11 mouse cellular contexts compared by ENCODE assay signal in genomic region chr3:58511581-58511980, GRCm38 (mm10). TPM values are rescaled to one million over a fixed set of nuclear protein-coding genes. Genes with fewer than 3 reads are reported as not detected.
A peak's percentile ranks its signal among the peaks of the same experiment; 100 is the strongest.
DNase-seq lines count a peak whose midpoint lies in the region; ATAC-seq and TF ChIP-seq lines count a peak whose summit lies in the region.
"Had no signal": no experiment of that assay in that cellular context is flagged by ENCODE, and none has a peak within 500 bp of the region (broad histone marks: within the 10 kb centered on the region; RNA-seq: fewer than 3 reads in every experiment).

No protein-coding gene starts in this region.

- no peak overlapping the region for H3K27ac ChIP-seq in heart, postnatal 0 days (ENCODE audit: low read depth)
- no peak overlapping the region for H3K27ac ChIP-seq in liver, postnatal 0 days (ENCODE audit: low read depth)

- no peaks in the 10 kb centered on the region for H3K9me3 ChIP-seq in heart, postnatal 0 days (replicated peaks; ENCODE audit: control insufficient read depth, low read length)
- no peaks in the 10 kb centered on the region for H3K9me3 ChIP-seq in liver, postnatal 0 days (ENCODE audit: low read length)
- H3K9me3 ChIP-seq: megakaryocyte, embryonic 14.5 days had no signal

- H3K4me3 ChIP-seq in heart, postnatal 0 days (ENCODE audit: low read depth, low read length), result no peak overlapping the region
- no peak overlapping the region for H3K4me3 ChIP-seq in liver, postnatal 0 days (ENCODE audit: low read depth, low read length)
- H3K4me3 ChIP-seq: megakaryocyte, embryonic 14.5 days had no signal

- intact Hi-C loops in heart, postnatal 36 days (cut with DNase I), result loop anchor here (5.0 kb wide), 1 partner anchor 271 kb away; no protein-coding TSS in a partner anchor

- no peaks in the 10 kb centered on the region for H3K27me3 ChIP-seq in heart, postnatal 0 days (ENCODE audit: control insufficient read depth, insufficient read depth, low read length)
- no peaks in the 10 kb centered on the region for H3K27me3 ChIP-seq in liver, postnatal 0 days (ENCODE audit: insufficient read depth, low read length)
- H3K27me3 ChIP-seq: megakaryocyte, embryonic 14.5 days had no signal

- no peaks in the 10 kb centered on the region for H3K4me1 ChIP-seq in heart, postnatal 0 days (ENCODE audit: control insufficient read depth, insufficient read depth)
- no peaks in the 10 kb centered on the region; the same call in 1 of the 2 replicates for H3K4me1 ChIP-seq in liver, postnatal 0 days (ENCODE audit: insufficient read depth)

- no peak for DNase-seq in heart, postnatal 0 days (ENCODE audit: low spot score)
- DNase-seq in heart, postnatal 36 days, result no peak
- peak; percentile 14 for DNase-seq in thymus, postnatal 25 days
- DNase-seq in thymus, adult 18-20 months, result no peak
- DNase-seq in liver, postnatal 0 days, result no peak
- DNase-seq in neural tube, embryonic 10.5 days (ENCODE audit: extremely low spot score, low spot score), result no peak
- DNase-seq in cerebellum, adult 11 months, result no peak
- DNase-seq in frontal cortex, postnatal 25 days (ENCODE audit: low spot score in 2 of 2), result no peak
- DNase-seq: cerebellum, adult 9-10 months; layer of hippocampus, postnatal 36 days had no signal

- no peak for TF ChIP-seq EP300 in heart, postnatal 0 days (IDR thresholded peaks at IDR 0.05; ENCODE audit: low read depth)
- no peak for TF ChIP-seq EP300 in liver, postnatal 0 days (IDR thresholded peaks at IDR 0.05; ENCODE audit: low read depth)

- H3K4me2 ChIP-seq in heart, postnatal 0 days (ENCODE audit: low read depth, low read length), result no peak overlapping the region
- H3K4me2 ChIP-seq in liver, postnatal 0 days (ENCODE audit: low read depth, low read length), result no peak overlapping the region

- H3K36me3 ChIP-seq in heart, postnatal 0 days (replicated peaks; ENCODE audit: control insufficient read depth, insufficient read depth, low read length), result no peaks in the 10 kb centered on the region
- H3K36me3 ChIP-seq in liver, postnatal 0 days (replicated peaks; ENCODE audit: insufficient read depth, low read length), result no peaks in the 10 kb centered on the region

- peak; percentile 48 for TF ChIP-seq CTCF in heart, postnatal 0 days (IDR thresholded peaks at IDR 0.05; ENCODE audit: low read depth)
- TF ChIP-seq CTCF in liver, postnatal 0 days (IDR thresholded peaks at IDR 0.05; ENCODE audit: low read depth), result peak; percentile 67

- H3K9ac ChIP-seq in heart, postnatal 0 days (replicated peaks; ENCODE audit: low read depth, low read length), result no peak overlapping the region
- H3K9ac ChIP-seq in liver, postnatal 0 days (replicated peaks), result no peak overlapping the region

- no peak for ATAC-seq in heart, postnatal 0 days (ENCODE audit: insufficient read depth, low read depth)
- ATAC-seq in liver, postnatal 0 days, result no peak

RNA-seq across cellular contexts. Expression of gene Eif2a, which starts 14.0 kb away (rescaled TPM):
- total RNA-seq in heart, postnatal 0 days (2014; rRNA removed; ENCODE audit: low replicate concordance), result 45.3 and 69.3 TPM in 2 replicates
- 27.6 and 29.1 TPM in 2 replicates for polyA plus RNA-seq in heart, postnatal 0 days (2015; fragmentation: Nextera tagmentation; extraction: Ambion mirVana)
- 10 to 100 TPM; 40.5 to 42.5 TPM for total RNA-seq in heart, postnatal 36 days (2021)
- 20.1 and 20.6 TPM in 2 replicates for polyA plus RNA-seq in liver, postnatal 0 days (2015; fragmentation: Nextera tagmentation; extraction: Ambion mirVana)

RNA-seq across cellular contexts. Expression of gene Serp1, which starts 14.1 kb away (rescaled TPM):
- 59.5 and 59.7 TPM in 2 replicates for total RNA-seq in heart, postnatal 0 days (2014; rRNA removed; ENCODE audit: low replicate concordance)
- polyA plus RNA-seq in heart, postnatal 0 days (2015; fragmentation: Nextera tagmentation; extraction: Ambion mirVana), result 59.5 and 60.7 TPM in 2 replicates
- 10 to 100 TPM; 11.9 to 13.5 TPM for total RNA-seq in heart, postnatal 36 days (2021)
- polyA plus RNA-seq in liver, postnatal 0 days (2015; fragmentation: Nextera tagmentation; extraction: Ambion mirVana), result 115 and 118 TPM in 2 replicates
